Mouse (Mus musculus) kidney, adult 18-20 months (tissue): Measurements from ENCODE around the gene Robo2.

Experiments used
- DNase-seq: peaks from one replicate; pipeline ENCODE4 v3.0.0; 2021

The Robo2 gene

DNA sequence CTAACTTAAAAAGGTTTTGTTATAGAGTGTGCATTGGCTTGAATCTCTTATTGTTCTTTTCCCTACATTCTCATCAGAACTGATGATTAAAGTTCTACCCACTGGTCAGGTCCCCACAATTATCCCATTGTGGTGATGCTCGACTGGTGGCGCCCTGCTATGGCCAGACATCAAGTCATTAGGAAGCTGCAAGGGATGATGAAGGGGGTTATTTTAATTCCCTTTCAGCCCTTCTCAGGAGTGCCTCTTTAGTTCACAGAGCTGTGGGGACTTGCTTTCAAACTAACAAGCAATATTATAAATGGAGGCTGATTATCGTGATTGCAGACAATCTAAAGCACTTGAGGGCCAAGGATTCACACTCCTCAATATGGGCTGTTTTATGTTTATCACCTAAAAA is 484.1 kb downstream of the Robo2 start:
- DNase-seq = no peak

DNA sequence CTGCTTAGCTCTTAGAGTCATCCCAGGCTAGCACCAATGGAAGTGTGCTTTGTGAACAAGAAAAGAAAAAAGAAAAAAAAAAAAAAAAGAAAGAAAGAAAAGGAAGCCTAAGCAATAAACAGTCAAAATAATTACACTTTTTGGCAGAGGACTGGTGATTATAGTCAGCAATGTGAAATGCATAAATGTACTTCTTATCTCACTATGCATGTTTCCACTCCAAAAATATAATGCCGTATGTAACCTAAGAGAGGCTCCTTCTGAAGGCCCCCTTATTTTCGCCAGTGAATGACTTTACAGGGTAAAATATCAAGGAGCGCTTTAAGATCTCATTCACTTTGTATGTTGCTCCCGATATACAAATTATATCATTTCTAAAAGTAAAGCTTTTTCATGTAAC is 496.2 kb downstream of the Robo2 start:
- DNase-seq = no peak

DNA sequence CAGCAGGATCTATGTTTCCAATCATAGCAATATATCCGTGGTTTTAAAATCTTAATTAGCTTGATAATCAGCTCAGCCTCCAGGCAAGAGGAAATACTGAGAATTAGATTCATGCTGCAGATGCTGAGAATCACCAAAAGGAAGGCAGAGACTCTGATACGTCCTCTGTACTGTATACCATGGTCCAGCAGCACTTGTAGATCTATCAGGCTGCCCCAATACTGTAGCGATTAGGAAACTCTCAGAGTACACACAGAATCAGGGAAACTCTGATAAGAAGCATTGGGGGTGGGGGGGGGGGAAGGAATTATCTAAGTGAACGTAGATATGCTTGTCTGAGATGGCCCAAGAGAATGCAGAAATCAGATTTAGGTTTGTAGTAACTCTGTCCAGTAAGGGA is 496.7 kb downstream of the Robo2 start:
- DNase-seq = no peak

DNA sequence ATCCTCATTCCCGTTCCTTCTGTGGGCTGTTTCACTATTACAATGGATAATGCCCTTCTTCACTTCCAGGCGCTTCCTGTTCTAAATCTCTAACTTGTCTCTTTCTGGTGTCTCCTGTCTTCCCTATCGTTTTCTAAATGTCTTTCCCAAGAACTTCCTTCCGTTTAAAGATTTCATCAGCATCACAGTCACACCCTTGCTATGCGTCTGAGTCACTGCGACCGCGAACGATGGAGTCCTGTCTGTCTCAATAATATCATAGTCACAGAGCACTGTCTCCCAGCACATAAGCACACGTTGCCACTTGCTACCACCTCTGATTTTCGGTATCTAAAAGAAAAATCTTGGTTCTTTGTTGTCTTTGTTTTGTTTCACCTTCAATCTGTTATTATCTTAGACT is 503.1 kb downstream of the Robo2 start:
- DNase-seq = no peak

DNA sequence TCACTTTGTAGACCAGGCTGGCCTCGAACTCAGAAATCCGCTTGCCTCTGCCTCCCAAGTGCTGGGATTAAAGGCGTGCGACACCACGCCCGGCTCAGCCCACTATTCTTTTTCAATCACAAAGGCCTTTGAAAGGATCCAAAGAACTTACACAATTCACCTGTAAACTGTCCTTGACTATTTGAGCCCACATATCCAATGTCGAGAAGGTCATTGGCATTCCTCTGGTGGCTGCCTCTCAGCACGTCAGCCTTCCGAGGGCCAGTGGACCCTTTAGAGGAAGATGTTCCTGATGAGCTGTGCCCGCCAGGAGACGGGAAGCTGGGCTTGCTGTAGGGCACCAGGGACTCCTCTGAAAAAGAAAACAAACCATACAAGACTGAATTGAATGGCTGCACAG is 514.8 kb downstream of the Robo2 start:
- no peak for DNase-seq

- DNase-seq = no peak
These were observed 529.7 kb downstream of the Robo2 start for GRCm38 (mm10) chr16:73881911-73882310.

GRCm38 (mm10) chr16:73877973-73878372 is 533.7 kb downstream of the Robo2 start:
- no peak for DNase-seq

DNA sequence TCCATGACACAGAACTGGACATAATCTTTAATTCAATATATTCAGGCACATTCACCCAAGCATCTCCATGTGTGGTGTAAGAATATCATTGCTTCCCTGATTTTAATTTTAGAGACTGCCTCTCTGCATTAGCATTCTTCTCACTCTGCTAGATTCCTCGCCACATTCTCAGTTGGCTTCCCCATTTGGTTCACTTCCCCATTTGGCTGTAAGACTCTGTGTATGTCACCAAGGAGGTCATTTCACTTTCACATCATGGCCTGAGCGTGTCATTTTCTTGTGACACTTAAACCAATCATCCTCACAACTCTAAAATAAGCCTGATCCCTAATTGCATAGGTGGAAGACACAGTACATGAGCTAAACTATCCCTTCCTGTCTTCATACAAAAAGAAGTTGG is 536.6 kb downstream of the Robo2 start:
- no peak for DNase-seq

GRCm38 (mm10) chr16:73873828-73874558 is 537.6 kb downstream of the Robo2 start:
- no peak for DNase-seq

GRCm38 (mm10) chr16:73870296-73870695 is 541.3 kb downstream of the Robo2 start:
- no peak for DNase-seq

DNA sequence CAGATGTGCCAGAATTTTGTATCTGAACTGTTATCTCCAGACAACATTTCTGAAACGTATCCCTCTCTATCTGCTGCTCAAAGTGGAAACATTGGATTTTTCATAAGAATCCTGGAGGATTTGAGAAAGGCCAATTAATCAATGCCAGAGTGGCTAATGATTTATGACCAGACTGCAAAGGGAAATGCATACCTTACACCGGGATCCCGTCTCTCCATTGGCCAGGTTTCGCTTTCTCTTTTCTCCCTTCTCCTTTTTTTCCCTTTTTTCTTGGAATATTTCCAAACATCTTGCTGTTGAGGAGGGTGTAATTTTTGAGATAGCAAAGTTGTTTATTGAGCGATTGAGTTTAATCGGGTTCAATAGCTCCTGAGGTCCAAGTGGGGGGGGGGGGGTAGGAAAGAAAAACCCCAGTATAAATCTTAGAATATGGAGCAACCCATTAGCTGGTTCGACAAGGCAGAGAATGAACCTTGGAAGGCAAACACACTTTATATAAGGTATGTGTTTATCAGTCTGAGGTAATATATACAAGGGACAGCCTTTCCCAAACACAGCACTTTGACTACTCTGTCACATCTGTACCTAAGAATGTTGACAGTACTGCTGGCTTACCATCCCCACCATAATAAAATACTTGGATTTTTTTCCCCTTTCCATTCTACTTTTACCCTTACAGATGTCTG is 542.0 kb downstream of the Robo2 start:
- no peak for DNase-seq

- no peak for DNase-seq
These were observed 547.0 kb downstream of the Robo2 start for GRCm38 (mm10) chr16:73864625-73865024.

DNA sequence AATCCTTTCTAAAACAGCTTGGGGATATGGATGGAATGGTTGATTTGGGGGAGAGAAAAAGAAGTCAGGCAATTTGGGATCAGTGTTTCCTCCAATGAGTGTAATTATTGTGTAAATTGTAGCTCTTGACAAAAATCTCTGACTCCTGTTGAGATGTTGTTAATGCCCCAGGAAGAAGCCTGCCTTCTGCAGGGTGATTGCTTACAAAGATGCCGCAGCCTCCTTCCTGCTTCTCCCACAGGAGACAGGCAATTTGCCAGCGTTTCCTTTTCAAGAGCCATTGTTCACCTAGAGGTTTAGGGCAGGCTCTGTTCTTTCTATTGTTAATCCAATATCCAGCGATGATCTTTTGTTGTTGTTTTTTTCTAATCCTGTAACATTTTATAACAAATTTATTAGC is 547.9 kb downstream of the Robo2 start:
- DNase-seq = no peak

DNA sequence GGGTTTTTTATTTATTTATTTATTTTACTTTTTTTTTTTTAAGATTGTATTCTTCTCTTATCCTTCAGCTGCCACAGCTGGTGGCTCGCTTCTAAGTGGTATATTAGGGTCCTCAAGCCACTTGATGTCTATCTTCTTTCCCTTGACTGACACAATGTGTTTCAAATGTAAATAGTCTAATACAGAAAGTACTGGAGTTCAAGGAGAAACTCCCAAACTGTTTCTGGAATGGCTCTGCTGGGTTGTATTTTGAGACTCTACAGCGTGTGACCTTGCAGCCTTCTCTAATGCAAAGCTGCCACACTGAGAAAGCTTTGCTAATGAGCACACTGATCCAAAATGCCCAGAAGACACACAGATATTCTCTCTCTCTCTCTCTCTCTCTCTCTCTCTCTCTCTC is 552.9 kb downstream of the Robo2 start:
- DNase-seq = no peak

DNA sequence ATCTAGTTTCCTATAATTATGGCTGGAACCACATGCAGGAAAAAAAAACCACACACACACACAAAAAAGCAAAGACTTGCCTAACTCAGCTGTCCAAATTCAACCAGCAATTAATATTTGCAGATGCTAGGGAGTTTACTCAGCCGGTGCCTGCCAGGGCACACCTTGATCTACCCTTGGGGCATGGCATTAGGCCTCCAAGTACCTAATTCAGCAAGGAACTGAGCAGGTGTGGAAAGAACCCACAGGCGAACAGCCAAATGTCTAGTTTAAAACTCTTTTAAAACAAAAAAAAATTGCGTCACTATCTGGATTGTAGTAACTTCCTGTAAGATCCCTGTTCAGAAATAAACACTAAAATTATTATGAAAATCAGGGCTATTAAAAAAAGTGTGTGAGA is 555.8 kb downstream of the Robo2 start:
- no peak for DNase-seq
